Mouse (Mus musculus) olfactory bulb, adult 2 months (tissue): ENCODE results near the gene Hoxd3.

Source experiments
- CTCF ChIP-seq: fragments of 200-500 bp; IDR thresholded peaks from 2 replicates; pipeline ENCODE4 v1.5.1; 2012; ENCODE audit warnings: low read depth, mild to moderate bottlenecking, low read length, moderate library complexity; ENCODE audit not compliant: insufficient read depth
- POLR2A ChIP-seq: fragments of 200-500 bp; IDR thresholded peaks from 2 replicates; pipeline ENCODE4 v1.6.1; 2012; ENCODE audit warnings: mild to moderate bottlenecking, low read depth, low read length, moderate library complexity; ENCODE audit not compliant: insufficient read depth

DNA sequence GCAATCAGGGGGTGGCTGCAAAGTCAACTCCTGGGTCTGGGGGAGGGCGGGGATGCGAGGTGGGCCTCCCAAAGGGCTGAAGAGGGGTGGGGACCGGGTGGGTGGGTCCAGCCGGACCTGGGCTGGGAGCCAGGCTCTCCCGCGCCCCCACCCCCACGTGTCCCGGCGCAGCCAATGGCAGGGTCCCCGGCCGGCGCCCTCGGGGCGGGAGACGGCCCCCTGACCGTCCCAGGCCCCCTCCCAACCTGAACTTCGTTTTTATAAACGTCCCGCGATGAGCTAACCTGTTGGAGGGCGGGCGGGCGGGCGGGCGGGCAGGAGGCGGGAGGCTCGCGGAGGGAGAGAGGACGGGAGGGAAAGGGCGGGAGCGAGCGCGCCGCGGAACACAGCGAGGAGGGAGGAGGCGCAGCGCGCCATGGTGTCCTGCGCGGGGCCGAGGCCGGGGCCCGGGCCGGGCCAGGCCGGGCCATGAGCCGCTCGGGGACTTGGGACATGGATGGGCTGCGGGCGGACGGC, 43.8 kb upstream of the Hoxd3 start, which contains the start of gene Hoxd13:
- TF ChIP-seq POLR2A, result no peak
- no peak for TF ChIP-seq CTCF
